Mouse (Mus musculus) lung, adult 18-20 months (tissue): ENCODE results near the gene Fbxo11.
A peak's percentile ranks its signal among the peaks of the same experiment; 100 is the strongest.
"Not testable (repeated sequence)": the region's sequence is repeated elsewhere in the genome, so short reads cannot be mapped to it uniquely, and the experiment has no call there.

ENCODE experiments used
- DNase-seq, 2 experiments: peaks; one replicate each; pipeline ENCODE4 v3.0.0; 2022; ENCODE audit warnings: mixed read lengths in 2 of 2

Gene Fbxo11

DNA sequence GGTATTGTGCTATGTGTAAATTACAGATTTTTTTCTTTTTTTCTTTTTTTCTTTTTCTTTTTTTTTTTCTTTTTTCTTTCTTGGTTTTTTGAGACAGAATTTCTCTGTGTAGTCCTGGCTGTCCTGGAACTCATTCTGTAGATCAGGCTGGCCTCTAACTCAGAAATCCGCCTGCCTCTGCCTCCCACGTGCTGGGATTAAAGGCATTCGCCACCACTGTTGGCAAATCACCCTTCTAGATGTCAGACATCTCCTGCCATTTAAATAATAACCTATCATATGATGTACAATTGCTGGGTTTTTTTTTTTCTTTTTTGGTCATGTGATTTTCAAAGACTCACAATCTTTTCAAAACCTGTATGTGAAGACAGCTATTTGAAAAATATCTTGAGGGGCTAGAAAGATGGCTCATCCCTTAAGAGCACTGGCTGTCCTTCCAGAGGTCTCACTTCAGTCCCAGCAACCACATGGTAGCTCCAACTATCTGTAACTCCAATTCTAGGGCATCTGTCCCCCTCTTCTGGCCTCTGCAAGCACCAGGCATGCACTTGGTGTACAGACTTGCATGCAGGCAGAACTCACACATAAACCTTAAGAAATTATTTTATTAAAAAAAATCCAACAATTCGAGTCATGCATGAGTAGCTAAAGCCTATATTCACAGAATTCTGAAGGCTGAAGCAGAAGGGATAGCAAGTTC is 2.3 kb upstream of the Fbxo11 start:
- DNase-seq: no peak

DNA sequence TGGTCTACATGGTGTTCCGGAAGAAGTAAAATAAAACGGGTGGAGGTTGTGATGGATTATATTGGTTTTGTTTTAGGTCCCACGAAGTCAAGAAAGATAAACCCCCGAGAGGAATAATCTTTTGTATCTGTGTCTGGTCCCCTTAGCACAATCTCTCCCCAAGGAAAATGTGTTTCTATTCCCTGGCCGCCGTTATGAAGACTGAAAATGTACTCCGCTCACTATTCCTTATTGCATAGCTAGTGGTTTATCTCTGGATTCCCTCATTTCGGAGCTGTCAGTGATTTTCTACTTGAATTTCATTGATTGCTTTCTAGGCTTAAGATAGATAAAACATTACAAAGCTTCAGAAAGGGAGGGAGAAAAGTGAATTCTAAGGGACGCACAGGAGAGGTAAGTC is 1.7 kb upstream of the Fbxo11 start:
- DNase-seq: no peak

DNA sequence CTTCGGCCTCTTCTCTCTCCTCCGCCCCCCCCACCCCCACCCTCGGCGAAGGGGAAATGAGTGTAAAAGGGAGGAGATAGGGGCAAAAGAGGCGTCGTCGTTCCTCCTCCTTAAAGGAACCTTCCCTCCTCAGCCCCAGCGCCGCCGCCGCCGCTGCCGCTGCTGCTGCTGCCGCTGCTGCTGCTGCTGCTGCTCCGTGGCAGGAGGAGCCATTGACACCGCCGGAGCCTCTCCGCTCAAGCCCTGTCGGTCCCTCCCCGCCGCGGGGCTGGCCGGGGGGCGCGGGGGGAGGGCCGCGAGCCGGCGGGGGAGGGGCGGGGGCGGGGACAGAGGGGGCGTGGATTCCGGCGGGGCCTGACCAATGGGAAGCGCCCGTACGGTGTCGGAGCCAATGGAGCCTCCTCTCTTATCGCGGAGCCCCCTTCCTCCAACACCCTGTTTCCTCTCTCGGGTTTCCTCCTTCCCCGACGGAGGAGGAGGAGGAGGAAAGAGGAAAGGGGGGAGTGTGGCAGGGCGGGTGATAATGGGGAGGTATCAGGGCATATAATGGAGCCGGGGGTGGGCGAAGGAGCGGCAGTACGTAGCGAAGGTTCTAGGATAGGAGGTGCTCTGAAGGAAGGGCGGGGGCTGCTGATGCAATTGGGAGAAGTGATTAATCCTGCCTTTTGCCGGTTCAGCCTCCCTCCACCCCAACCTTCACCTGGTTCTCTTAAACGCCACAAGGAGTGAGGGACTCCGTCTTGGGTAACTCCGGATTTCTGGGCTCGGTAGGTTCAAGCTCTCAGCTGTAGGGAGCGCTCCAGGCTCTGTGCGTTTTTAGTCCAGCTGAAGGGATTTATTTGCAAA is 933 bp upstream of the Fbxo11 start:
- DNase-seq: peak; percentile 97 to 98

DNA sequence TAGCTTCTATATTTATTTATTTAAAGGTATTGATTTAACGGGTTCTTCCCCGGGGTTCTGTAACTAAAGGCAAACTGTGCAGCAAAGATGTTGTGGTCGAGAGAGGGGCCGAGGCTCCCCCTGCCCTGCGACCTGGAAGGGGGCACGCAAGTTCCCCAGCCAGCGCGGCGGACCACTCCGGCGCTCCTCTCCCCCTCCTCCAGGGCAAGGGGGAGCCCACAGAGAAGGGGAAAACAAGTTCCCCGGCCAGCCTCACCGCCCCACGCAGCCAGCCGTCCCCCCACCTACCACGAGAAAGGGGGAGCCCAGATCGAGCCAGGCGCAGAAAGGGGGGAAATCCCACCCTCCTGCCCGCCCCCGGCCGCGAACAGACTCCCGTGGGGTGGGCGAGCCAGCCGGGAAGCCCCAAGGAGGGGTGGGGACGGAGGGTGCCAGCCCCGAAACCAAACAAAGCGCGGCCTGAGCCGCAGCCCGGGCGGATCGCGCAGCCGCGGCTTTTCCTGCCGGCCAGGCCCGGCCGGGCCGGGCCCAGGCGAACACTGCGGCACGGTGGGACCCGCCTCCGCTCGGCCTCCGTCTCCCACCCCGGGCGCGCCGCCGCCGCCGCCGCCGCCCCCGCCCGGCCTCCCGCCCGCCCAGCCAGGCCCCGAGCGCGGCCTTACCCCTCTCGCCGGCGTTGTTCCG is 602 bp downstream of the Fbxo11 start:
- DNase-seq: peak; percentile 58 to 61

DNA sequence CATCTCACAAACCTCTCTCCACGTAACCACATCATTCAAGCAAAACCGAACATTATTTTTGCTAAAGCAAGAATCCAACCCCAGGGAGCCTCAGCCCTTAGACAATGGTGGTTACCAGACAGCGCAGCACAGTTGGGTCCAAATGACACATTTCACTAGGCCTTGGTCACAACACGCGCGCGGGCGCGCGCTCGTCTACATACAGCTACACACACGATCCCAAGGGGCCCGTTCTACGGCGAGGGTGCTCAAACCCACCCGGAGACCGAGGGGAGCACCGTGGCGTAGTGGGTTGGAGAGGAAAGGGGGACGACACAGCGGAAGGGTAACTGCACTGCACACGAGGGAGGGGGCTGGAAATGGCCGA is 1.1 kb downstream of the Fbxo11 start:
- peak; percentile 48 to 58 for DNase-seq

DNA sequence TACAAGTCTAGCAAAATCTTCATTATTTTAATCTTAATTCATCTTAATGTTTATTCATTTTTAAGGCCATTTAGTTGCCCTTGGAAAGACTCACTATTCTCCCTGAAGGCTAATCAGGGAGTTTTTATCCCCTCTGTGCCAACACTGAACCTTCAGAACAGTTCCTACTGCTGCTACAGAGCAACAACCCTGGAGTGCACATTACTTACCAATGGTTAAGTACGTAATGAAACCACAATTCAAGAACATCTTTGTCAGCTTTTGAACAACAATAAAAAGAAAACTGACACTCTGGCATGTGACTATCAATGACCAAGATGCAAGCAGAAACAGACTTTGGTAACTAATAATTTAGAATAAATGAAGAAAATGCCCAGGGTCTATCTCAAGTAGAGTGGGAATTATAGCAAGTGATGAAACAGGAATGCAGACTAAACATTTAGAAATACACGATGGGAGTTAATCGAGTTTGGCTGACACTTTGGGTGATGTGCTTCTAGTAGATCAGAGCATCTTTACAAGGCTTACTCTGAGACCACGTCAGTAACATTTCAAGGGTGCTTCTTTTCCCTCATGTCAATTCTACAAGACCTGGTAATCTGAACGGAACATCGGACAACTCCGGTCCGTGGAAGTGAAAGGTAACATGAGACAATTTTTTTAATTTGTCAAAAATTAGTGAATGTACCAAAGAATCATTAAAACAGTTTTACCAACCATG is 2.1 kb downstream of the Fbxo11 start:
- no peak for DNase-seq

DNA sequence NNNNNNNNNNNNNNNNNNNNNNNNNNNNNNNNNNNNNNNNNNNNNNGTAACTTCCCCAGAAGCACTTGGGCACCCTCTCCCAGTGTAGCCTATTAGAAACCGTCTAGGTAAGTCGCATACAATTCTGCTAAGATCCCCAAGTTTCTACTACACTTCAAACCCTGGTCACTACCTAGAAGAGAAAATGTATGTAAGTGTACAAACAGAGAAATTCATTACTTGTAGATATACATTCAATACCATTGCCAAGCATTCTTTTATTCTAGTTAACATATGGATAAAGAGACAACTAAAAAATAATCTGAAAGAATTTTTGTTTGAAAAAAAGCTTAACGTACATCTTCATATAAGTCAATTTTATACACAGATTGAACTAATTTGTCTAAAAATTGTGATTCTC is 3.1 kb downstream of the Fbxo11 start:
- DNase-seq: no peak

DNA sequence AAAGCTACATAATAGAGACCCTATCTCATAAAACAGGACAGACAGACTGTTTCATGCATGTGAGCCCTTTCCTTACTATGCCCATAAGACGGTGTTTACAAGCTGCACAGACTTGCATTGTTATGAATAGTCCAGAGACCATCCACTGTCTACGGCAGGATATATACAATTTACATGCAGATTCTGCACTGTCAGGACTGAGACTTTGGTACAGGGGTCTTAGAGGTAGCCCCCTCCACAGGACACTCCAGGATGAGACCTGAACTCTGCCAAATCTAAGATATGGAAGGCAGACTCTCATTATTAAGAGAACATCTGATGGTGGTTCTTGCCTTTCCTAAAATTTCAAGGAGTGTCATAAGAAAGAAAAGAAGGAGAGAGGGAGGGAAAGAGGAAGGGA is 6.8 kb downstream of the Fbxo11 start:
- no peak for DNase-seq

DNA sequence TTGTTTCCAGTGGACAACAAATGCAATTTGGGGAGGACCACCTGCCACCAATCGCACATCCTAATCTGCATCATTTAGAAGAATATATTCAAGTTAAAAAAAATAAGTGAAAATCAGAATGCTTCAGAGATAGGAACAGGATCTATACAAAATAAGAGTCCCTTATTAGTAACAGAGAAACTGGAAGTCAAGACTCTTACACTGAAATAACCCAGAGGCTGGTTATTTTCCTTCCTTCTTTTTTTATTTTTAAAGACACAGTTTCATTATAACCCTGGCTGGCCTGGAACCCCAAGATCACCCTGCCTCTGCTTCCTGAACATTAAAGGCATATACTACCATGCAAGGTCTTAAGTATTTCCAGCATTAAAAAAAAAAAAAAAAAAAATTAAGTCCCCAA is 7.2 kb downstream of the Fbxo11 start:
- DNase-seq: no peak

DNA sequence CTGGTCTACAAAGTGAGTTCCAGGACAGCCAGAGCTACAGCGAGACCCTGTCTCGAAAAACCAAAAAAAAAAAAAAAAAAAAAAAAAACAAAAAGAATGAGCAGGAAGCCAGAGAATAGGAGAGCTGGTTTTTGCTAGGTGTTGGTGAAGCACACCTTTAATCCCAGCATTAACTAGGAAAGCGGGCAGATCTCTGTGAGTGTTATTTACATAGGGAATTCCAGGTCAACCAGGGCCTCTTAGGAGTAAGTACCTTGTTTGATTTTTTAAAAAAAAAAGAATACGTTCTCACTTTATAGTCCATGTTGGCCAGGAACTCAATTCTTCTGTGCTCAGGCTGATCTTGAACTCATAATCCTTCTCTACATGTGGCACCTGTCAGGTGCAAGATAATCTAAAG is 13.4 kb downstream of the Fbxo11 start:
- peak in 1 of 2 experiments; percentile 19 for DNase-seq

DNA sequence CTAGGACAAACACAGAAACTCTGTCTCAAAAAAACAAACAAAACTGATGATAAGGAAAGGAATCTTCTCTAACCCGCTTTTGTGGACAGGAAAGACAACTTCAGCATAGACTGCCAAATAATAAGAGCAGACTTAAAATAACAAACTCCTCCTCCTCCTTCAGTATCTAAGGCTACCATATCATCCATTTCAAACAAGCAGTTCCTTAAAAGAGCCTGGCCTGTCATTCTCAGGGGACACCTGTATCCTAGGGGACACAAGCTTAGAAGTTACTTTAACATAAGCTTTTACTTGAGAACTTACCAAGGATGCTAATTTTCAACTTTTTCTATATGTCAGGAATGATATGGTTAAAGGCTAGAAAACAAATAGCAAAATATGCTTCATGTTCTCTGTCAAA is 14.2 kb downstream of the Fbxo11 start:
- no peak for DNase-seq

DNA sequence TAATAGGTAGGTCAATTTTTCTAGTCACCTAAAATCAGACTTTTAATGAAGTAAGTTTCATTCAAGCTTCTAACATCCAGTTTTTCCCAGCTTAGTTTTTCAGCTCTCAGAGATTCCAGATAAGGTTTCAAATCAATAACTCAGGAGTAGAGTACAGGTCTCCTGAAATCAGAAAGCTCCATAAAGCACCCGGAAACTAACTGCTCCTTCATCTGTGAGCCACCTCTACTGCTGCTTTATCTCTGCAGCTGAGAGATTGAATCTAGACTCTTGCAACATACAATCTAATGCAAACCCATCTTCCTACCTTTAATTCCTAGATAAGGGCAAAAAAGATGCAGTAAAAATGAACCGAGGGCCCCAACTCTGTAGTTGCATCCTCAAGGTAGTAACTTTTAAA is 14.8 kb downstream of the Fbxo11 start:
- DNase-seq: no peak

DNA sequence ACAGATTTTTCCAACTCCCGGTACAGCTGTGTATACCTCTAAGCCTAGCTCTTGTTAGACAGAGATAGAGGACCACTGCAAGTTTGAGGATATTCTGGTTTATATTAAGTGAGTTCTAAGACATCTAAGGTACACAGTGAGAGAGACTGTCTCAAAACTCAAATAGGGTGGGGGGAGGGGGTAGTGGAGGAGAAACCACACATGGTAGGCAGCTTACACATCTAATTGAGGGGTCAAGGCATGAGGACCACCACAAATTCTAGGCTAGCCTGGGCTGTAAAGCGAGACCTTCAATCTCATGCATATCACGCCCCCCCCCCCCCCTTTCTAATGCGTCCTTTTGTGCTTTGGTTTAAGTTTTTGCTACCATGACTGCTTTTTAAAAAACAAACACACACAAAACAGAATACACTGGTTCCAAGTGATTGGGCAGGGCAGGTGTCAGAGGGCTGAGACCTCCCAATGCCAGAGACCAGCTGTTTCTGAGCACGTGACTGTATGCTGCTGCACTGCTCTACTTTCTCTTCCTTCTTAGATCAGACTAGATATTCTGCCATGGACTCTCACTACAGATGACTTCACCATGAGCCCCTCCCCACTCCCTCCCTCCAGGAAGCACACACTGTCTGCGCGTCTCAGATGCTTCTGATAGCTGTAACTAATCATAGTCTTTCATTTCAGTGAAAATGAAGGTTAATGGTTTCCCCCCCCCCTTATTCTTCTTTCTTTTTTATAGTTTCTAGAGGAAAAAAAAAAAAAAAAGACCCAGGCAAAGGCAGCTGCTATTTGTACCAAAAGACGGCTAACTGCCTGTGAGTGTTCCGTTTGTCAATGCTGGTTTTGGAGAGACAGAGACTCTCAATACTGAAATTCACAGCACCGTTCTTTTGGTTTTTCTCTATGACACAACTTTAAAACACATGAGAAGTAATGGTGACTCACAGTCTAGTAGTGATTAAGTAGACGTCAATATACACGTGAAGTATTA is 22.7 kb downstream of the Fbxo11 start:
- DNase-seq: peak; percentile 47 to 50

DNA sequence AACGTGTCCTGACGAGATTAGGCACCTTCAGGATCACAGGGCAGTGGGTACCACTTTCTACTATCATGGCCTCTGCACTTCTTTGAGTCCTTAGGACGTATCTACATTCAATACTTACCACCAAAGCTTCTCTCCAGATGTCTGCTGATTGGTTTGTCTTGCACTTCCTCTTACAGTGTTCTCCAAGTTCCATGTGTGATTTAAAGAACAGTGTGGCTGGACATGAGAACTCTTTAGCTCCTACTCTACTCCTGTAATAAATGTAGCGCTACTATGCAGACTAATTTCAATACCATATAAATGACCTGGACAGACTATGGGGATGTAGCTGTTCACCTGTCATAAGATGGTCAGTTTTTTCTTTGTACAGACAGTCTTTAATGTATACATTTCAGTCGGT is 24.3 kb downstream of the Fbxo11 start:
- no peak for DNase-seq

DNA sequence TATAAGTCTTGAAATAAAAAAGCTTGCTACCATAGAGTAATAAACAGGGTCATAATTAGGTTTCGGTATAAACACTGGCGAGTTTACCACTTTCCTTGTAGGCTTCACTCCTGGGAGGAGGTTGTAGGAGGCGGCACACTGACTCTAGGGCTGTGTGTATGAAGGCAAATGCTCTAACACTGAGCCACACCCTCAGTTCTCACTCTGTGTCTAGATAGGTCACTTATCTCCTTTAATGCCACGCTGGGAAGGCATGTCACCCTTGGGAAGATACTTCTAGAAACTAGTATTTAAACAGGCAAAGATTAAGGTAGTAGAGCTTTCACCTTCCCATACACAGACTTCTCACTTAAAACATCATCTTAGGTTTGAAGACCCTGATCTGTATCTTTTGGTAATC is 30.7 kb downstream of the Fbxo11 start:
- no peak for DNase-seq

DNA sequence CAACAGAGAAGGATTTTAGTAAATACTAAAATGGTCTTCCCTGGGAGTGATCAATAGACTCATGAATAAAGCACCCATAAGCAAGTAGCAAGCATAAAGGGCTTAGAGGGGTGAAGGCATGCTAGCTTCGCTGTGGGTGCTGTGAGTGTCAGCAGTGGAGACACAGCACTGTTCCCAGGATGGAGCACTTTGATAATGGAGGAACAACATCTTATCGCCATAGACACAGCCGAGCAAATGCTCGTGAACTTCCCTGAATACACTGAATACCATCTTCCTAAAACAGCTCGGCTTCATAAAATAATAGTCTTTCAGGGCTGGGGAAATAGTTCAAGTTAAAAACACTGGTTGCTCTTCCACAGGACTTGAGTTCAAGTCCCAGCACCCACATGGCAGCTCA is 33.3 kb downstream of the Fbxo11 start:
- no peak for DNase-seq

DNA sequence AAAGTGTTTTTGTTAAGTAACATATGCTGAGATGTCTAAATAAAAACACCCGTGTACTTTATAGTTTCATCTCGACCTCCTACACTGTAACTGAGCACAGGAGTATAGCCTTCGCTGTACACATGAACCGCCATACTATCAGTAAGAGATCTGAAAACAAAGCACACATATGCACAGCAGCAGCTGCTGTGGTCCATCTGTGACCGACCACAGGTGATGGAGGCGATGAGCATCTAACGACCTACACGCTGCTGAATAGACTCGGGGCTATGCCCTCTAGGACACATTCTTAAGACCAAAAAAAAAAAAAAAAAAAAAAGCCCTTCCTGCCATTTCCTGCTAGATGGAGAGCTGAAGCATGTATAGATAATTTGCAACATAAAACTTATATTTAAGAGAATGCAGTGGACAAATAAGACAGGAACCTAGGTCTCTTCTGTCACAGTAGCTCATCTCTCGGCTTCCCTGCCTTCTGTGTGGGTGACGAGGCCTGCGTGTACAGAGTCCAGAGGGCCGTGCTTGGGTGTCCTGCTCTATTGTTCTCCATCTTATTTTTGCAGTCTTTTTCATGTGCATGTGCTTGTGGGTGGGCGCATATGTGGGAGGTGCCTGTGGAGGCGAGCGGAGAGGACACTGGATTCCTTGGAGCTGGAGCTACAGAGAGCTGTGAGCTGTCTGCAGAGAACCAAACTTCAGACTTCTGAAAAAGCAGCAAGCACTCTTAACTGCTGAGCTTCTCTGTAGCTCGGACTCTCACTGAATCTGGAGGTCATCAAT is 35.7 kb downstream of the Fbxo11 start:
- no peak for DNase-seq

DNA sequence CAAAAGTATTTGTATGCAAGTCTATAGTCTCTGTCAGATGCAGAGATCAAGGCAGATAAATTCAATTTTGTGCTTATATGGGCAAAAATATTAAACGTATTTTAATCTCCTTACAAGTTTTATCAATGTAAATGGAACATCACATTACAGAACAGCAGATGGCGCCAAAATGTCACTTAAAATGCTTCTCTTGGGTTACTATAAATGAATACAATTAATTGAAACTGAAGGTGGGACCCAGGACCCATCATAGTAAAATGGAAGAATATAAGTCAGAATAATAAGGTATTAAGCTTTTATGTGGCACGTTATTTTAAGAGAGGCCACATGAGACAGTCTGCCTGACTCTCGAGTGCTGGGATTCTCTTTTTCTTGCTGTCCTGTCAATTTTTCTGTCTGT is 39.9 kb downstream of the Fbxo11 start:
- peak in 1 of 2 experiments; percentile 63 for DNase-seq

DNA sequence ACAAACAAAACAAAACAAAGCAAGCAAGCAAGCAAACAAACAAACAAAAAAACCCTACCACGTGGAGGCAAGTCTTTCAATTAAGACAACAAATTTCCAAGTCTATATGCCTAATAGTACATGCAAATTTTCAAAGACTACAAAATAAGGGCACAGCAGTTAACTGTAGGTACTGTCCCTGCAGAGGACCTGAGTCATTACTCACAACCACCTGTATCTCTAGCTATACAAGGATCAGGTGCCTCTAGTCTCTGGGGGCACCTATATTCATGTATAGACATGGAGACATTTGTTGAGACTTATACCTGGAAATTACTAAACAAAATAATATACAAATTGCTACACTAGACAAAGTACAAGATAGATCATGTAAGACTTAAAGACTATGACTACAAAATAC is 41.2 kb downstream of the Fbxo11 start:
- DNase-seq: no peak

DNA sequence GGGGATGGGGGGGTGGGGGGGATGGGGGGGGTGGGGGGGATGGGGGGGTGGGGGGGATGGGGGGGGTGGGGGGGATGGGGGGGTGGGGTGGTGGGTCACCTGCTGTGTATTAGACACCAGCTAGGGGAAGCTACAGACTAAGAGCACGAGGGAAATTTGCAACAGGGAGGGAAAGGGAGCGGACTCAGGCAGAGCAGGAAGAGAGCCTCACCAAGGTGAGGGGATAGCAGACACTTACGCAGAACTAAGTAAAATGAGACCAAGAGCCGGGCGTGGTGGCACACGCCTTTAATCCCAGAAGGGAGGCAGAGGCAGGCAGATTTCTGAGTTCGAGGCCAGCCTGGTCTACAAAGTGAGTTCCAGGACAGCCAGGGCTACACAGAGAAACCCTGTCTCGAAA is 49.1 kb downstream of the Fbxo11 start:
- not testable (repeated sequence) for DNase-seq

DNA sequence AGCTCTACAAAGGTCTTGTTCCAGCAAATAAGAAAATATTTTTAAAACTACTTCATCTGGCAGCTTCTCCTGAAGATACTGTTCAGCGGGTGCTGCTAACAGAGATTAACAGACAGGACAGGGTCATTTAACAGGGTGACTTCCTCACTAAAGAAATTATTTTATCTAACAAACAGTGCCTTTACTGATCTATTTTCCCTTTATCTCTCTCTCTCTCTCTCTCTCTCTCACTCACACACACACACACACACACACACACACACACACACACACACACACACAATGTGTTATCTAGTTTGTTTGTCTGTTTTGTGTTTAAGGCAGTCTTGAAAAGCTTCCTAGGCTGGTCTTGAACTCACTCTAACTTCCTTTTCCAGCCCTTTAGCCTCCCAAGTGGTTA is 50.6 kb downstream of the Fbxo11 start:
- DNase-seq: no peak
